Mouse (Mus musculus): Measurements from ENCODE around the gene 9930021J03Rik.

The 9930021J03Rik gene

DNA sequence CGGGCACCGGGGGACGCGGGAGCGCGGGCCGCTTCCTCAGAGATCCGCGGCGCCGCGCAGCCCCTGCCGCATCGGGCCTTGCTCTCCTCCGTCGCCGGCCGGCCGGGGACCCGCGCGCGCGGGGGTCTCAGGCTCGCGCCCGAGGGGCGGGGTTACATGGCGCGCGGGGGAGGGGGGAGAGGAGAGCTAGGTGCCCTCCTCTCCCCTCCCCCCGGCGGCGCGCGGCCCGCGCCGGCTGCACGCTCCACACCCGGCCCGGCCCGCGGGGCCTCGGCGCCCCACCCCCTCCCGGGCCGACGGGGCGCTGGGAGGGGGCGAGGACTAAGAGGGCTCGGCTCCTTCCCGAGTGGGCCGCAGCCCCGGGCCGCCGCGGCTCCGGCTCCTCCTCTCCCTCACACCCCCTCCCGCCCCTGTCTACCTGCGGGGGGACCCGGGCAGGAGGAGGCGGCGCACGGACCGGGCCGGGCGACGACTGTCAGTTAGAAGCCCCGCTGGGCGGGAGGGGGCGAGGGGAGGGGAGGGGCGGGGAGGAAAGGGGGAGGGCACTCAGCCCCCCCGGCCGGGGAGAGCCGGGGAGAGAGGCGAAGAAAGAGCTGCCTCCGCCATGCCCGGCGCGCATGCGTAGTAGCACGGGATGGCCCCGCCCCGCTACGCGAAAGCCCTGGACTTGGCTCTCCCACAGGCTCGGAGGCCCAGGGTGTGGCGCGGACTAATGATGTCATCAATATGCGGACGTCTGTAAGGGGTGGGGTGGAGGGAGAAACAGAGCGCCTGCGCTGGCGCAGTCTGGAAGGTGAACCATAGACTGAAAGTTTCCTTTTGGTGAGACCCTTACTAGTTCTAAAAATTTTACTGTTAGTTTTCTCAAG is at the start of gene 9930021J03Rik:
Gene 9930021J03Rik (minus strand): TSS at position 73 of the 869 bp plus-strand sequence.
- CTCF ChIA-PET = no interaction called here

DNA sequence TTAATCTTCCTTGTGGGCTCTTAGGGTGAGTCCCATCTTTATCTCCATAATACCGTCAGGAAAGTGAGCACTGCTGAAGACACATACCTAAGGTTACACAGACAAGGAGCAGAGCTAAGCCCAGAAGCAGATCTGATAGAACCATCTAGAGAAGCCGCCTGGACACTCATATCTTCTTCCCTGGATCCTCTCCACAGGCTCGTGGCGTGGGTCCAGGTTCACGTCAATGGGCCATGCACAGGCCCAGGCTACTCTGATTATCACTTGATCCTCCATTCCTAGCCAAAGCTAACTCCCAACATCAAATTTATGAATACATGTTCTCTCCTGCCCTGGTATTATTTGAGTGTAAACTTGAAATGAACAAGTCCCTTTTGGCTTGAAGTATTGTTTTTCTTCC is 47.9 kb upstream of the 9930021J03Rik start:
- CTCF ChIA-PET = no interaction called here

DNA sequence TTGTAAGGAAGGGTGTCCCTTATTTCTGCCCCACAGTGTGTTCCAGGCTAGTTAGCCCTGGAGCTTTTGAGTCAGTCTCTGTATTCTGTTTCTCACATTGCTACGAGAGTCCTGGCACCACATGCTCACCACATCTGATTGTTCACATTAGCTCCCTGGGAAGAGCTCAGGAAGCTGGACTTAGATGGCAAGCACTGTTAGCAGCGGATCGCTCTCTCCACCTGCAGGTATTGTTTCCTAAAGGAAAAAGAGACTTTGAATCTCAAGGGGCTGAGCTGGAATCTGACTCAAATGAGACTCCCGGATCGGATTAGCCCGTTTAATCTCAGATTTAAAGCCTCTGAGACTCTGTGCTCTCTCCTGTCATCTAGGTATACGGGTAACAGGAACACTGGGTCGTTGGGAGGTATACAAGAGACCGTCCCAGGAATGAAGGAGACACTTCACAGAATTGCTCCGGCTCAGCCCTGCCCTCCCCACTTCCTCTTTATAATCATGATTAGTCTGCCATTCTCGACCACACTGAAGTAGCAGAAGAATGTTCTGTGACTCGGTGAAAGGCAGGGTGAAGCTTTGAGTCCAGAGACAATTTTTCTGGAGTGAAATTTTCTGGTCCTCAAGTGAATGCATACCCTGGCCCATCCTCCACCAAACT is 45.4 kb upstream of the 9930021J03Rik start:
- CTCF ChIA-PET = no interaction called here

DNA sequence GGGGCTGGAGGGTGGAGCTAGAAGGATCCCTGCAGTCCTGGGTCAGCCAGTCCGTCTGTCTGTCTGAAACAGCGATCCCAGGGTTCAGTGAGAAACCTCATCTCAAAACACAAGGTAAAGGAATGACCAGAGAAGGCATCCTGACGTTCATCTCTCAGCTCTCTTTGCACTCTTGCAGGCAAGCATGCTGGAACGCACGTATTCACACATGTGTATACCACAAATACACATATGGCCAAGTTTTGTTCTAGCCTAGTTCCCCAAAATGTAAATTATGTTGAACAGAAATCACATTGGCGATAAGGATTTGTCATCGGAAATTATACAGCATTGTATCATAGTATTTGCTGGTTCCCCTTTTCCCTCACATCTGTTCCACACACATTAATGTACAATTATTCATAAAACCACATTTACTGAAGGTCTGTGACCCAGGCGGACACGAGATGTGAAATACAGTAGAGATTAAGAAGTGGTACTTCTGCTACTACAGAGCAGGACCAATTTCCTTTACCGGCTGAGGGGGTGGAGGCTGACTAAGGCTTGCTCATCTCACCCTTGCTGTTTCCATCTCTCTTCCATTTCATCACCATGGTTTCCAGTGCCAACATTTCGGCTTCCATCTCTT is 44.2 kb upstream of the 9930021J03Rik start:
- CTCF ChIA-PET = no interaction called here

DNA sequence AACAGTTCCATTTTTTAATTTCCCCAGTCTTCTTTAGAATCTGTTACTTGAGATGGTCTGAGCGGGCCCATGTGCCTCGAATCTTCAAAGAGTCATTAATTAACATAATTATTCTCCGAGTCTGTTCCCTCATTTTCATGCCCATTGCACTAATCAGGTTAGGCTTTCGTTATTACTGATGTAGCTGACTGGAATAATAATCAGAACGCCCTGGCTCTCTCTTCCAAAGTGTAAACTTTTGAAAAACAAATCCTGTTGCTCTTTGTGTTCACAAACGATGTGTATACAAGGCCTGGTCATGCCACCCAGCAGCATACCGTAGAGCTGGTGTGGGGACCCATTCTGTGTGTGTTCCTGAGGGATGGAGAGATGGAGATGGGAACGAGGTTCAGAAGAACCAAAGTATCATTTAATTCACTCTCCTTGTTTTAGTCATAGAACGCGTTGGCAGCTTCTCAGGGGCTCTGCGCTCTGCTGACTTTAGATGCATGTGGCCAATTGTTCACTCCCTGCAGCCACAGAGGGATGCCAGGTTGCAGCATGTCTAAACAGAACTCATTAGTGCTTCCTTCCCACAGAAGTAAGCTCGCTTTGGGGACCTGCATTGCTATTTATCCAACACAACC is 38.4 kb upstream of the 9930021J03Rik start:
- CTCF ChIA-PET = no interaction called here

DNA sequence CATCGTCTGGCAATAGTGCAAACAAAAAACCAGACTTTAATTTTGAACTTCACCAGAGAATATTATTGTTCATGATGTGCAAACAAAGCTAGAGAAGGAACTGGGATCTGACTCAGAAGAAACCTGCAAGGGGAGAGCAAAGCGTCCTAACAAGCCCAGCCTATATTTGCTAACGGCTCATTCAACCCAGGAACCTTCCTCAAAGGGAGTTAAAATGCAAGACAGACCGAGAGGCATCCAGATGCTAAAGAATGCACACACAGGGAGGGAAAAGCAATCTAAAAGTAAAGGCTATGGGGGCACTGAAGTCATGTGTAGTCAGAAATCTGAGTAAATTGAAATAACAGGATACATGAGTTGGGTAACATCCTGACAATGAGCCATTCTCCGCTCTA is 37.8 kb upstream of the 9930021J03Rik start:
- CTCF ChIA-PET = no interaction called here

DNA sequence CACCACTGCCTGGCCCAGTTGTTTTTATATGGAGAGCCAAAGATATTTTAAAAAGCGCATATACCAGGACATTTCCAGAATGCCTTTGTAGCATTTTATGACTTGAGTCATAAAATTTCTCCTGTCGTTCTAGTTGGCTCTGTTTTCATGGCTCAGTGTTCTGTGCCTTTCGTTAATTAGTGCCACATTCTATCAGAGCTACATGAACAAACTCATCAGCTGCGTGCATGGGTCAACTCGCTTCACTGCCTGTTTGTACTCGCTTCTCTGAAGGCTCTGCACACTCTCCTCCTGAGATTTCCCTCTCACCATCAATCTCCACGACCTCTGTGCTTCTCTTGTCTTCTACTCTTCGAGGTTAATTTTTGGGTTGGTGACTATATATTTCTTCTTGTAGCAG is 37.2 kb upstream of the 9930021J03Rik start:
- CTCF ChIA-PET = no interaction called here

DNA sequence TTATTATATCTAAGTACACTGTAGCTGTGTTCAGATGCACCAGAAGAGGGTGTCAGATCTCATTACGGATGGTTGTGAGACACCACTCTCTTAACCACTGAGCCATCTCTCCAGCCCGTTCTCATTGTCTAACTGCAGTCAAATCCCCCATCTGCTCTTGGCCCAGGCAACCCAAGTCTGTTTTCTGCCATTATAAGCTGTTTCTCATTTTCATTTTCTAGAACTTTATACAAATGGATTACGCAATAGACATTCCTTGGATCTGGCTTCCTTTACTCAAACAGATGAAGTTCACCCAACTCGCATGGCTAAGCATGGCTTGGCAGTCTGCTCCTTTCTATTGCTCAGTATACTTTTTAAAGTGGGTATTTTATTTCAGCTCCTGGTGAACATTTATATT is 34.9 kb upstream of the 9930021J03Rik start:
- CTCF ChIA-PET = no interaction called here

DNA sequence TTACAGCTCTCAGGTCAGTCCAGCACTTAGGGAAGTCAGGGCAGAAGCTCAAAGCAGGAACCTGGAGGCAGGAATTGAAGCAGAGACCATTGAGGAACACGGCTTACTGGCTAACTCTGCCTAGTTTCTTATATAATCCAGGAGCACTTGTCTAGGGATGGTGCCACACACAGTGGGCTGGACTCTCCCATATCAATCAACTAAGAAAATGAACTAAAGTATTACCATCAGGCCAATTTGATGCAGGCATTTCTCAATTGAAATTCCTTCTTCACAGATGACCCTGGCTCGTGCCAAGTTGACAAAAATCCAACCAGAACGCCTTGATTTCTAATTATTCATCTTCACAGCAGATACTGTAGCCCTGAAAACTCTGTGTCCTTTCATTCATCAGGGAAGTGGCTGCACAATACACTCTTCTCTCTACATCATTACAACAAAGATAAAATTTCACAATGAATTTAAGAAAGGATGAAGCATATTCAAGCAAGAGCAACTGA is 32.9 kb upstream of the 9930021J03Rik start:
- CTCF ChIA-PET = no interaction called here

DNA sequence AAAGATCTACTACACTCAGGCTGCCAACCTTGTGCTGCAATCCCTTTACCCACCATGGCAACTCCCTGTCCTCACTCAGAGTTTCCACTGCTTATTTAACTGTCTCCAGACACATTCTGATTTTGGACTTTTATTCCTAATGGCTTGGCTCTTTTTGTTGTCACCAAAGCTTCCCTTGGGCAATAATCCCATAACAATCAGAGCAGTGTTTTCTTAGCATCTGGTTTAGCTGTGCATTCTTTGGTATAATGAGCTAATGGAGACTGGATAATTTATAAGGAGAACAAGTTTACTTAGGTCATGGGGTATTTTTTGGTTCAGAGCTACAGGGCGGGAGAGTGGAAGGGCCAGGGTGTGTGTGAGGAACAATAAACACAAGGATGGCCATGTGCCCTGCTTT is 32.4 kb upstream of the 9930021J03Rik start:
- CTCF ChIA-PET = no interaction called here

DNA sequence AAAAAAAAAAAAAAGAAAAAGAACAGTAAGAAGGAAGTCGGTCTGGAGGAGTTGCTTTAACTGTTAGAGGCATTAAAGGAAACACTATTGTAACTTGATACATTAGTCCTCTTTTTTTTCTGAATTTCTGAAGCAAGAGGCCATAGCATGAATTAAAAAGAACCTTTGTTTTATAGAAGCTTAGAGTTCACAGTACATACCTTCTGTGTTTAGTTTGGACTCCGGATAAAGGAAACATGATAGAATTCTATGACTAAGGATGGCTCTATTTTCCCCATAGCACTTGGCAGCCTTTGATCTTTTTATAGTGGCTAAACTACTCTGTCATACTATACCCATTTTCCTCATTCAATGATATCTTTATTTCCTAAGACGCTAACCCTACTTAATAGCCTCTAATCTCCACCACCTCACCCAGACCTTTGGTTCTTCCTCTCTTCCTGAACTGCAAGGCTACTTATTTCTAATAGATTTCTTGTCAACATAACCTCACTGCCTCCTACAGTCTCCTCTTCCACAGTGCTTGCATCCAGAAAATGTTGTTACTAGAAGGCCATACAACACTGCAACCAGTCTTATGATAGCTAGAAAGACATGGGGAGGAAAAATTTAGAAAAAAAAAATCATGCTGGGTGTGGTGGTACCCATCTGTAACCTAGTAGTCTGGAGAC is 29.7 kb upstream of the 9930021J03Rik start:
- CTCF ChIA-PET = interaction anchor here (0.7 kb wide), 1 partner anchor 12 kb away, joined by 14 read pairs; no protein-coding TSS in a partner anchor

DNA sequence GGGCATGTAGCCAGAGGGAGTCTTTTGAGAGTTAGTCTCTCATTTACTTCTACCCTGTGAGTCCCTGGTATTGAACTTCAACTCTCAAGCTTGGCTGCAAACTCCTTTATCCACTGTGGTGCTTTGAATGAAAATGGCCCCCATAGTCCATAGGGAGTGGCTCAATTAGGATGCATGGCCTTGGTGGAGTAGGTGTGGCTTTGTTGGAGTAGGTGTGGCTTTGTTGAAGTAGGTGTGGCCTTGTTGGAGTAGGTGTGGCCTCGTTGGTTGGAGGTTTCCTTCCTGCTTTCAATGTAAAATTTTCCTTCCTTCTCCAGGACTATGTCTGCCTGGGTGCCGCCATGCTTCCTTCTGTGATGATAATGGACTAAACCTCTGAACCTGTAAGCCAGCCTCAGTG is 25.1 kb upstream of the 9930021J03Rik start:
- CTCF ChIA-PET = no interaction called here

DNA sequence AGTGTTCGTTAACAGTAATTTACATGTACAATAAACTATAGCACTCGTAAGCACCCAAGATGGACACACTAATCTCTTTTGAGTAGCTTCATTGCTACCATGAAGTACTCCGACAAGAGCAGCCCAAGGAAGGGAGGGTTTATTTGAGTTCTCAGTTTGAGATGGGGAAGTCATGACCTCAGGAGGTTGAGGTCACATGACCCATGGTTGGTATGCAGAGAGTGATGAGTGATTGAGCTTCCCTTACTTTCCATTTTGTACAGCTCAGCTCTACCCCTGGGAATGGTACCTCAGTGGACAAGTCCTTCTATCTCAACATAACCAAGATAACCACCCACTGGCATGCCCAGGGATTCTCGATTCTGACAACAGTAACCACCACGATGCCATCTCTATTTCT is 22.8 kb upstream of the 9930021J03Rik start:
- CTCF ChIA-PET = no interaction called here

DNA sequence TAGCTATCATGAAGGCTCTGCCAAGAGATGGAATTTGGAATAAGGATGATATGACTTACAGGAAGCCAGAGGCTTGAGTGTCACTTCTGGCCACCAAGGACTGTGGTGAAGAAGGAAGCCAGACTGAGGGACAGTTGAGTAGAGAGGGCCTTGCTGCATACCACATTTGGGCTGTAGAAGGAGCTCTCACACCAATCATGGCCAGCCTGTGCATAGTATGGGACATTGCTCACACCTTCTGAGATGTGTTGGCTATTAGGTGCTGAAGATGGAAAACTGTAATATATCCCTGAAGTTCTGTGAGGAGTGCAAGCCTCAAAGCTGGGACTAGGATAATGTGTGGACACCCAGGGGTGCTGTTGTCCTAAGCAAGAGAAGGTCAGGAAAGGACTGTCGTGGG is 20.9 kb upstream of the 9930021J03Rik start:
- CTCF ChIA-PET = interaction anchor here (1.0 kb wide), 1 partner anchor 379 kb away, joined by 3 read pairs; no protein-coding TSS in a partner anchor

DNA sequence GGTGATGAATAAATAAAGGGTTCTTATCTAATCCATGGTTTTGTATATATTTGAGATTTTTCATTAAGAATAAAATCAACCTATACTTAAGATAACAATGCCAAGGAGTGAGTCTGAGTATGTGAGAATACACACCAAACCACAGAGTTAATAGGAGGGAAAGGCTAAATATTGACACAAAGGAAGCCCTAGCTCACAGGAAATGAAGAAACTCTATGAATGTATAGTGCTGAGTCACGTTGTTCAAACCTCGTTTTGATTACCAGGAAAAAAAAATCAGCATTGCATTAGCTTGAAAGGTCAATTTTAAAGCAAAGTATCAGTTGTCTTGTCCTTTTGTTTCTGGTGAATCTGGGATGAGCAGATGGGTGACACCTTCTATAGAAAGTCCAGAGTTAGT is 19.2 kb upstream of the 9930021J03Rik start:
- CTCF ChIA-PET = no interaction called here

DNA sequence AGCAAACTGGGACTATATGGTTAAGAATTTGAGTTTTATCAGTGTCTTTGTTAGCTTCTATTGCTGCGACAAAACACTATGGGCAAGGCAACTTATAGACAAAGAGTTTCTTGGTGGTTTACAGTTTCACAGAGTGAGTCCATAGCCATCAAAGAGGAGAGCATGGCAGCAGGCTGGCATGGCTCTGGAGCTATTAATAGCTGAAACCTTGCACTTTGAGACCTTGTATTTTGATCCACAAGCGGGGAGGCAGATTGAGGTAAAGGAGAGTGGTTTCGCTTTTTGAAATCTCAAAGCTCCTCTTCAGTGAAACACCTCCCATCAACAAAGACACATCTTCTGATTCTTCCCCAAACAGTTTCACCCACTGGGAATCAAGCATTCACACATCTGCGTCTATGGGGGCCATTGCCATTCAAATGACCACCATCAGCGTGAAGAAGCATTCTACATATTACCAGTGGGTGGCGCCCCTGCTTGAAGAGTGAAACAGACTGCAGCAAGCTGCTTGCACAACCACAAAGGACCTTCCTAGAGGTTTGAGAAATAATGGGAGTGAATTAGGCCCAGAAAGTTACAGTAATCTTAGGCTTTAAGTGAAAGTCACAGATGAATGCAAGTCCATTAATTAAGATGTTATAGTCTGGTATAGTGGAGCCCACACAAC is 18.4 kb upstream of the 9930021J03Rik start:
- CTCF ChIA-PET = interaction anchor here (0.6 kb wide), 1 partner anchor 11 kb away, joined by 14 read pairs; no protein-coding TSS in a partner anchor

DNA sequence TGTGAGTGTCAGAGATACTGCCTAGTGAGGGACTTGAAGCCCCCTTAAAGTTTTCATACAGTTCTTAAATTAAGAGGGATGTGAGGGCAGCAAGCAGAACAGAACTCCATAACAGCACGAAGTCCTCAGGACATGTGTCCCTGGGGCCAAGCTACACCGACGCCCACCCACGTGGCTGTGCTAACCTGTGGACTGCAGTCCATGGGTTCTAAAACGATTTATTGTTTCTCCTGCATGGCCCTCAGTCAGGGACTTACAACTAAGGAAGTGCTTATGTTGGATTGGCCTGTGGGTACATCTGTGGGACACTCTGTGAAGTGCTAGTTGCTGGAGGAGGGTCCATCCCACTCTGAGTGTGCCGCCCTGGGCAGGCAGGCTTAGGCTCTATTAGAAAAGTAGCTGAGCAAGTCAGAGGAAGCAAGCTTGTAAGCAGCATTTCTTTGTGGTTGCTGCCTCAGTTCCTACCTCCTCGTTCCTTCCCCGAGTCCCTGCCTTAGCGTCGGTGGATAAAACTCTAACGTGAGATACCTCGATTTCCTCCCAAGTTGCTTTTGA is 17.7 kb upstream of the 9930021J03Rik start:
- CTCF ChIA-PET = interaction anchor here (0.6 kb wide), 1 partner anchor 12 kb away, joined by 14 read pairs; no protein-coding TSS in a partner anchor

DNA sequence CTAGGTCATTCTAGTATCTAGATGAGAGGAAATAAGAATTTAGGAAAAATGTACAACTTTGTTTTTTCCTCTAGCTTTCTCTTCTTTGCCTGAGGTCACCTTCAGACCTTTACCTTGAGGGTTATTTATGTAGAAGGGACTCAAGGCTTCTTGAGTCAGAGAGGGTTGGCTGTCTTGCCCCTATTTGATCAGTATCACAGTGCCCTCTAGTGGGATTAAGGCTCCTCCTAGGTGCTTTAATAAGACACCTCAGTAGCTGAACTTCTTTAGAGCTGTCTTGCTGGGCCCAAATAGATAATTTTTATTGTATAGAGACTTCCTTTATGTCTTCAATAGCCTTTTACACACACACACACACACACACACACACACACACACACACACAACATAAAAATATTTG is 15.2 kb upstream of the 9930021J03Rik start:
- CTCF ChIA-PET = interaction anchor here (0.7 kb wide), 1 partner anchor 288 kb away, joined by 3 read pairs; no protein-coding TSS in a partner anchor

DNA sequence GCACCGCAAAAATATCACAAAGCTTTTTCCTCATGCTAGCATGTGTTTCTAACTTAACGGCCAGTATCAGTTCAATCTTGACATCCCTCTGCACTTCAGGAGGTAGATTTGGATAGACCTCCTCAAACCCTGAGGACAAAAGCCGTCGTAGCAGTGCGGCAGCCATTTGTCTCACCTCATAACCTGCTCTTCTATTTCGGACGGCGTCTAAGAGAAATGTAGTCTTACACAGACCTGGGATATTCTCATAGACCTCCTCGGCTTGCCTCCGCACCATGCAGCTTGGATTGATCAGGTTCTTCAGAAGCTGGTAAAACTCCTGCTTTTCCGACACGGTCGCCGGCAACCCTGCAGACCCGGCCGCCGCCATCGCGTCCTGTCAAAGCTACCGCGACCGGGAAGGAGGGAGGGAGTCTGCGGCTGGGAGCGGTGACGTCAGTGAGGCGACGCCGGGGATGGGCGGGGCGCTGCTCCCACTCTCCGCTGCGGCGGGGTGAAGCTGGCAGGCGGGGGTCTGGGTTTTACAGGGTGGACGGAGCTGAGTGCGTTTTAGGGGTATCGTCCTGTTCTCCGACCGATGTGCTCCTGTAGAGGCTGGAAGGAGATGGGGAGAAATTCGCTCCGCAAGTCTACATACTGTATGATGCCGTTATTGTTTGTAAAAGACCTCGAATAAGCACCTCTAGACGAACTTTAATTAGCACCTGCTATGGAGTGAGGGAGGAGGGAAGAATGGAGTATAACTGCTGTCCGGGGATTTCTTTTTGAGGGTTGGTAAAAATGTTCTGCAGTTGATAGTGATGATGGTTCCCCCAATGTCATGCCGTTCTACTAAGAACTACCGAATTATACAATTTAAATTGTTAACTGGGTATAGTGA is 7.0 kb upstream of the 9930021J03Rik start, which contains the start of gene Ranbp6:
Gene Ranbp6 (minus strand): TSS at position 394 of the 880 bp plus-strand sequence.
- CTCF ChIA-PET = interaction anchor here (0.6 kb wide), 1 partner anchor 81 kb away, joined by 3 read pairs; no protein-coding TSS in a partner anchor
